Mouse (Mus musculus) adrenal gland, adult 8-10 months (tissue): ENCODE measurements around the gene Tmeff2. TPM values are rescaled to one million over a fixed set of nuclear protein-coding genes. Genes with fewer than 3 reads are reported as not detected.
"Not testable (repeated sequence)": the region's sequence is repeated elsewhere in the genome, so short reads cannot be mapped to it uniquely, and the experiment has no call there.

Experiments used
- DNase-seq: peaks from one replicate; pipeline ENCODE4 v3.0.0; 2022
- total RNA-seq, 4 experiments: library from RNA; stranded (reverse); gene quantifications; 2 replicates each; pipeline ENCODE4 v1.2.4; 2022

Gene Tmeff2
- total RNA-seq = 10 to 100 TPM in 1 of 4 experiments, 1 to 10 TPM in 3; 7.5 to 14.6 (median 9.0) TPM

GRCm38 (mm10) chr1:50900386-50900785, at the start of gene Tmeff2:
Gene Tmeff2 (plus strand): TSS chr1:50900647.
- DNase-seq = not testable (repeated sequence)

DNA sequence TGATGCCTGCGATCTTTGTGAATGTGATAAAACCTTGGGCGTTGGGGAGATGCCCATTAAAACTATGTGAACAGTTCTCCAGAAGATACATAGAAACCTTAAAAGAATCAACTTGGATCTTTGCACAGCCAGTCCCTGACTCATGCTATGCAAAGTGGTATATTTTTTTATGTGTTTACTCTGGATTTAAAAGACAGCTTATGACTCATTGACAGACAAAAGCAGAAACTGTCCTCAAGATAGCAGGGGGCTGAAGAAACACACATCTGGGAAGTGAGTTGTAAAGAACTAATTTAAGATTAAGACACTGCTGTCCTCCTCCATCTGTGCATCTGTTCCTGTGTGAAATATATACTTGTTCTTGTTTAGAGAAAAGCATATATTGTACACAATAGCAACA, 38.9 kb upstream of the Tmeff2 start:
- DNase-seq = no peak

DNA sequence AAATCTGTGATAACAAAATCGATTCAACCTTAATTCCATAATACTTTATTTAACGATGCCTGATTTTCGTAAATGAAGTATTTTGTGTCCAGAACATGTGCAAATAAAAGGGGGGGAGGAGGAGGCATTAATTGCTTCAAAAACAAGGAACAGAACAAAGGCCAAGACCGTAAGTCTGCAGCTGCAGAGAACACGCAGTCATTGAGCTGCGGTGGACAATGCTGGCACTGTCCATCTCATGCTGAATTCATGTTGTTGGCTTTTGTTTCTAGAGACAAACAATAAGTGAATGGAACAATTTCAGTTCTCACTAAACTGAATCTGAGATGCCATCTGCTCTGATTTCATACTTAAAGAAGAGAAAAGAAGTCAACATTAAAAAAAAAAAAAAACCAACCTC, 2.8 kb upstream of the Tmeff2 start:
- DNase-seq = no peak

DNA sequence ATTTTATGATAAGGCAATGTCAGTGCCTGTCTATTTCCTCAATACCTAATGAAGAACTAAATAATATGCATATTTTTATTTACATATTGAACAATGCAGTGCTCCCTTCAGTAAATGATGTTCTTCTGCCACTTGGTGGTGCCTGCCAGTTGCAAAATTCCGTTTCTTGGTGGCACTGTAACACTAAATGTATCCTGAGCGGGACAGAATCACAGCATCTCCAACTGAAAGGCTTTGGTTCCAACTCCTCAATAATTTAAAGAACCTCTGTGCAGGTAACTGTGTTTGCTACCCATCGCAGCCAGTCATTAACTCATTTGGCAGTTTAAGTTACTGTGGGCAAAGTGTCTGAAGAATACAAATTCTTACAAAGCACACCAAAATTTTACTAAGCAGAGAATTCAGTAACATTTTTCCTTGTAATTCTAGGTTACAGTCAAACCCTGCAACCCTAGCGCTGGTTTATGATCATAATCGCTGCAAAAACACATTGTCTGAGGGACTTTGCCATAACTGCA, 24.4 kb downstream of the Tmeff2 start:
- DNase-seq = no peak

- DNase-seq = no peak
Observed at GRCm38 (mm10) chr1:50925356-50925921, 25.0 kb downstream of the Tmeff2 start.

DNA sequence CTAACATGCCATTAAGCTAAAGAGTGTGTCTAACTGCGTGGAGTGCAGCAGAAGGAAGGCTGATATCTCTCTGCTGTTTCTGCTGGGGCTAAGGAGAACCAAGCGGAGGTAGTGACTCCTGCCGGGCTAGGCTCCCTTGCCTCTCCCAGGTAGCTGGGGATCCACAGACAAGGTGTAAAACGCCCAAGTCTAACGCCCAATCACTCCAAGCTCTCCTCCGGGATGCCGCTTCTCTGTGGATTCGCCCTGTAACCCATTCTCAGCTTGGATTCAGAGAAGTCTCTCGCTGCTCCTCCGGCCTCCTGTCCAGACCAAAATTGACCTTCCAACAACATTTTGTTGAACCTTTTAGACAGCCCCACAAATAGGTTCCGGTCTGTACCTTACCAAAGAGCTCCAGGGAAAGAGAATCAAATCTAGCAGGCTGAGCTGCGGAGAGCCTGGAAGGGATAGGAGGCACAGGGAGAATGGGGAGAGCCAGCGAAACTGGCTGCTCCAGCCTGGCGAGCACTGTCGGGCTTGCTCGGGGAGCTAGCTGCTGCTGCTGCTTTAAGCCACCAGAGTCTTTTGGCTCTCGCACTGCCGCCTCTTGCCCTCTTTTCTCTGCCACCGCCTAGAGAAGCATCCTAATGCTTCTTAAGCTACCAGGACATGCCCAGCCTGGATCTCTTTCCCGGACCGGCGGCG, 26.1 kb downstream of the Tmeff2 start:
- DNase-seq = no peak

DNA sequence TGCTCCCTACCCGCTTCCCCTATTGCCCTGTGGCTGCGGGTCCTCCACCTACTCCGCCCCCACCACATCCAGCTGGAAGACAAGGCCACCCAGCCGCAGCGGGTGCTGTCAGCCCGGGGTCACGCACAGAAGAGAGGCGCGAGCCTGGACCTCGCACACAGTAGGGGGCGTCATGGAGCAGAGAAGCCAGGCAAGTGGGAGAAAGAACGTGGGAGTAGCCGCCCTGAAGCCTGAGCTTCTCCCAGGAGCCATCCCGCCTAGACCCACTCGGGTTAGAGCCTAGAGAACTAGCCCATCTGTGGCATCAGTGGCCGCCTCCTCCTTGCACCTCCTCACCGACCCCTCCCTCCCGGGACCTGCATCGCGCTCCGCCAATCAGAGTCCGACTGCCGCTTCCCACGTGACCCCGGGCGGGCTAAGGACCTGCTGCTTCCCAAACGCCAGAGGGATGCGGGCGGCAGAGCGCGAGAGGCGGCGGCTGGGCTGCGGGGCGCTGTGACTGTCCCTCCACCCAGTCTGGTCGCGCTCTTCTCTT, 26.7 kb downstream of the Tmeff2 start:
- DNase-seq = peak; percentile 65

GRCm38 (mm10) chr1:50927679-50928187, 27.3 kb downstream of the Tmeff2 start:
- no peak for DNase-seq

GRCm38 (mm10) chr1:50928776-50929175, 28.3 kb downstream of the Tmeff2 start:
- no peak for DNase-seq

GRCm38 (mm10) chr1:50935076-50935475, 34.6 kb downstream of the Tmeff2 start:
- no peak for DNase-seq

DNA sequence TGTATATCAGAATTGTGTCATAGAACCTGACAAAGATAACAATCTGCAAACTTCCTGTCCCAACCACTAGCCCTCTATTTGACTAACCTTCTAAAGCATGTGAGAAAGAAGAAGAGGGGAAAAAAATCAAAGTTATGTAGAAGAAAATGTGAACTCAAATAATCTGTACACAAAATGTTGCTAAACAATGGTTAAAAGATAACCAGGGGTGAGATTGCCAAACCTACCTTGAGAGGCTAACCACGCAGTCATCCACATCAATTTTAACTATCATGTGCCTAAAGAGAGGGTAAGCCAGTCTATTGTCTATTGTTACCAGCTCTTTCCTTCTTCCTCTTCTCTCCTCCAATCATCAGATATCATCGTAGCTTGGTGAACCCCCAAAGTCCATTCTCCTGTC, 35.0 kb downstream of the Tmeff2 start:
- no peak for DNase-seq

GRCm38 (mm10) chr1:50940131-50941039, 39.9 kb downstream of the Tmeff2 start:
- no peak for DNase-seq

- DNase-seq = no peak
Observed at GRCm38 (mm10) chr1:50948575-50948974, 48.1 kb downstream of the Tmeff2 start.

- no peak for DNase-seq
Observed at GRCm38 (mm10) chr1:50958844-50959243, 58.4 kb downstream of the Tmeff2 start.

- peak; percentile 6 for DNase-seq
Observed at GRCm38 (mm10) chr1:50961954-50962648, 61.7 kb downstream of the Tmeff2 start.

- DNase-seq = no peak
Observed at GRCm38 (mm10) chr1:50962649-50963000, 62.2 kb downstream of the Tmeff2 start.

DNA sequence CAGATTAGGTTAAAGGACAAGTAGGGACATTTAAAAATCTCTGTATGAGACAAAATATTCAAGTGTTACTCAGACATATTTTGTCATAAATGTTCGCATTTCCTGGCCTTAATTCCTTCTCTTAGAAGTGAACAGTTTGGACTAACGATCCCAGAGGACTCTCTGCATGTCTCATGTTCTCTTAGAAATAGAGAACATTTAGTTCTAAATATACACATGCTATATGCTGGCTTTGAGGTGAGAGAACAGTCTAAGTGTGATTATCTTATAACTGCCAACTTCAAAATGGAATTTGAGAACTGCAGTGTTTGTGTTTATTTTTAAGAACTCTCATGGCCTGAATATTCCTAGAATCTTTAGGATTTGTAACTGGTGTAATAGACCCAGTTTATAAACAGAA, 69.2 kb downstream of the Tmeff2 start:
- DNase-seq = no peak

GRCm38 (mm10) chr1:50970853-50971252, 70.4 kb downstream of the Tmeff2 start:
- DNase-seq = no peak

- no peak for DNase-seq
Observed at GRCm38 (mm10) chr1:50972509-50973436, 72.3 kb downstream of the Tmeff2 start.

DNA sequence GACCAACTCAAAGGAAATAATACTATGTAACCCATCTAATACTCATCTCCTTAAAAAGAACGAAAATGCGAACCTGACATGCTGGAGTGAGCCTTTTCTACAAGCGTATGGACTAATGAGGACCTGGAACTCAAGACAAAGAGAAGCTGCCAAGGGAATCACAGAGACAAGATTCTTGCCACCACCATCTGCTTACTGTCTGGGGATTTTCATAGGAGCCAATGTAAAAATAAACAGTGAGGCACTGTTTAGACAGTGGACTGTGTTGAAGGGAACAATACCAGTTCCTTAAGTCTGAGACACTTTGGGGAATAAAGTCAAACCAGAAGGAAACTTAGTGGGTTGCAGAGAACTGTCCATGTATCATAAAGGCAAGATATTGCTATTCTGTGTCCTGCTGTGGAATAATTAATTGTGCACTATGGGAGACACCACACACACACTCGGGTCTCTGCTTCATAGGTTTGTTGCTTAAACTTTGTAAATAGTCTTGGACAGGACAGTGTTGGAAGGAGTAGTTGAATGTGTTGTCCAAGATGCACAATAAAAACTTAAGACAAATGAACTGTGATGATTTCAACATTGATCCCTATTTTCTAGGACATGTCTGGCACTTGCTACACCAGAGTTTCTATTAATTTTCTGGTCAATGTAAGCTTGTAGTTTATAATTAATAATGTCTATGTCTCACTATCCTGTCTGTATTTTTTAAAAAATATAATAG, 79.1 kb downstream of the Tmeff2 start:
- DNase-seq = no peak
